Mouse (Mus musculus): Measurements from ENCODE around the gene Tmeff2.

- TF ChIP-seq CTCF (IDR thresholded peaks at IDR 0.05; ENCODE audit: control insufficient read depth, insufficient read depth, insufficient replicate concordance, low read depth, low read length) (no peak), POLR2A (IDR thresholded peaks at IDR 0.05; ENCODE audit: control insufficient read depth, low read depth, low read length) (no peak)
Observed at GRCm38 (mm10) chr1:51191253-51191652, 290.8 kb downstream of the Tmeff2 start.
